Mouse (Mus musculus): ENCODE results near the gene Slc38a7. TPM values are rescaled to one million over a fixed set of nuclear protein-coding genes. Genes with fewer than 3 reads are reported as not detected.

Slc38a7 gene
- polyA plus RNA-seq, 1 experiment = 6.6 TPM

DNA sequence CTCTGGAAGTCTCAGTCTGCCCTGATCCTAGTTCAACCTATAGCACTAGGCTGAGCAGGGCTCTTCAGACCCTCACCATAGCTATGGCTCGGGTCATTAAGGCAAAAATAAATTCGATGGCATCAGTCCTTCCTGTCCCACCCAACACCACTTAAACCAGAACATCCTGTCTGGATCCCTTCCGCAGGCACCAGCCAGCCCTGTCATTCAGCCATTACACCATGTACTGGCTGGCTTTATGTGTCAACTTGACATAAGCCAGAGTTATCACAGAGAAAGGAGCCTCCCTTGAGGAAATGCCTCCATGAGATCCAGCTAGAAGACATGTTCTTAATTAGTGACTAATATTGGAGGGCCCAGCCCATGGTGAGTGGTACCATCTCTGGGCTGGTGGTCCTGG, 30.6 kb downstream of the Slc38a7 start:
- no peak for TF ChIP-seq GATA1 (IDR thresholded peaks at IDR 0.05; ENCODE audit: low read length)

DNA sequence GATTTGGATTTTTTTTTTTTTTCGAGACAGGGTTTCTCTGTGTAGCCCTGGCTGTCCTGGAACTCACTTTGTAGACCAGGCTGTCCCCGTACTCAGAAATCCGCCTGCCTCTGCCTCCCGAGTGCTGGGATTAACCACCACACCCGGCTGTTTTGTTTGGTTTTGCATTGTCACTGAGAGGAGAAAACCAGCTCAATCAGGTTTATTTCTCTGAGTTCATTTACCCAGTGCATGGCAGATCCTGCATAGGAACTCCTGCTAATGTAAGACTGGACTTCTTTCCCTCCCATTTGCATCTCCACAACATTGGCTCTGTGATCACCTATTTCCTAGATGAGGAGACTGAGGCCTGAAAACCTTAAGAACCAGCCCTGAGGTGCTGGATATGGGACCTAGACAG, 31.2 kb downstream of the Slc38a7 start:
- no peak for TF ChIP-seq GATA1 (IDR thresholded peaks at IDR 0.05; ENCODE audit: low read length)

DNA sequence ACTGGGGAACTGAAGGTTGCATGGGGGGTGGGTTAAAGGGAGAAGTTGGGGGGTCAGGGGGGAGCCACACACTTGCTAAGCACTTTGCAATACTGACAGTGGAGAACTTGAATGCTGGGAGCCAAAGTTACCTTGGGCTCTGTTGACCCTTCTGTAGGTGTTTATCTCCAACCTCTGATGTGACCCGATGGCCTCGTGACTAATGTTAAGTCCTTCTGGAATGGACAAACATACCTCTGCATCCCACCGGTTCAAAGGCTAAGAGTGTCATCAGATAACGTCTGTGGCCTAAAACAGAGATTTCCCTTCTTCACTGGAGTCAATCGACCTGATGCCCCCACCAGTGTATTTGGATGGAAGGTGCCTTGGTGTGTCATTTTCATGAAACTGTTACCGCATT, 32.1 kb downstream of the Slc38a7 start:
- no peak for TF ChIP-seq GATA1 (IDR thresholded peaks at IDR 0.05; ENCODE audit: low read length)

DNA sequence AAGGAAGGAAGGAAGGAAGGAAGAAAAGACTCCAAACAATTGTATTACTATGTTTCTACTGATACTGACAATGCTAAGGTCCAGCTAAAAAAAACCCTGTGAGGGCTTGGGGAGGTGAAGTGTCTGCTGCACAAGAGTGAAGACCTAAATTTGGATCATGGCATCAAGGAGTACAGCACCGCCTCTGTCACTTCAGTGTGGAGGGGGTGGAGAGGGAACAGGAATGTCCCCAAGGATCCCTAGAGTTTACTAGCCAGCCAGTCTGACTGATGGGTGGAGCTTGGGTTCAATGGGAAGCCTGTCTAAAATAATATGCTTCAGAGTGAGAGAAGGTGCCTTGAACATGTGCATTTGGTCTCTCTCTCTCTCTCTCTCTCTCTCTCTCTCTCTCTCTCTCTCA, 35.1 kb downstream of the Slc38a7 start:
- no peak for TF ChIP-seq GATA1 (IDR thresholded peaks at IDR 0.05; ENCODE audit: low read length)

GRCm38 (mm10) chr8:95817597-95817996, 35.7 kb downstream of the Slc38a7 start:
- TF ChIP-seq GATA1 (IDR thresholded peaks at IDR 0.05; ENCODE audit: low read length) = no peak

DNA sequence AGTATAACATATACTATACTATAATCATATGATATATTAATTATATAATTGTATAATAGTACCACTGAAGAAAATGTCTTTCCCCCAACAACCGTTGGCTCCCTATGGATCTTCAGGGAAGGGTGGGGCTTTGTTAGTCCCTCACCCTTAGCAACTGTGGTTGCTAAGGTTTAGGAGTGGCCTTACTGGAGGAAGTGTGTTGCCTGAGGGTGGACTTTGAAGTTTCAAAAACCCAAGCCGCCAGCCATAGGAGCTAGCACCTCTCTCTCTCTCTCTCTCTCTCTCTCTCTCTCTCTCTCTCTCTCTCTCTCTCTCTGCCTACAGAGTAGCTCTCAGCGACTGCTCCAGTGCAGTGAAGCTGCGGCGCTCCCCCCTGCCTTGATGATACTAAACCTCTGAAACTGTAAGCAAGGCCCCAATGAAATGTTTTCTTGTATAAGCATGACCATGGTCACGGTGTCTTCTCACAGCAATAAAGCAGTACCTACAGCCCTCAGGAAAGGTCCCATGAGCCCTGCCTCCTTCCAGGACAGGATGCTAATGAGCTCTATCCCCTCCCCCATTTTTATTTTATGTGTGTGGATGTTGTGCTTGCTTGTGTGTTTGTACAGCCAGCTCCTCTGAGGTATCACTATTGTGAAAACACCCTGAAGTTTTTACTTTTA, 37.2 kb downstream of the Slc38a7 start:
- TF ChIP-seq GATA1 (IDR thresholded peaks at IDR 0.05; ENCODE audit: low read length) = no peak

DNA sequence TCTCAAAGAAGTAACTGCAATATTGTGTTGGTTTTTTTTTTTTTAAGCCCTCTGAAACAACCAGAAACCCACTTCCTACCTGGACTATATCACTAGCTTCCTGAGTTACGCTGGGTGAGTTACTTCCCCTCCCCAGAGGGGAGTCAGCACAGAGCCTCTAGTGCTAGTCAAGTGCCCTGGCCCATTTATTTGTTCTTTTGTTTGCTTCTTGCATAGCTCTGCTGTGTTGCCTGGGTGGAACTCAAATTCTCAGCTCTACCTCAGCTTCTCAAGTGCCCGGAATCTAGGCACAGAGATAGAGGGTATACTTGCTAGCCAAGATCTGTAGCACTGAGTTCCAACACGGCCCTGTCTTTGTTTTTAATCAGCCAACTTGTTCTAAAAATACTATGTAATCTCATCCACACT, 43.2 kb downstream of the Slc38a7 start:
- TF ChIP-seq GATA1 (IDR thresholded peaks at IDR 0.05; ENCODE audit: low read length) = no peak

DNA sequence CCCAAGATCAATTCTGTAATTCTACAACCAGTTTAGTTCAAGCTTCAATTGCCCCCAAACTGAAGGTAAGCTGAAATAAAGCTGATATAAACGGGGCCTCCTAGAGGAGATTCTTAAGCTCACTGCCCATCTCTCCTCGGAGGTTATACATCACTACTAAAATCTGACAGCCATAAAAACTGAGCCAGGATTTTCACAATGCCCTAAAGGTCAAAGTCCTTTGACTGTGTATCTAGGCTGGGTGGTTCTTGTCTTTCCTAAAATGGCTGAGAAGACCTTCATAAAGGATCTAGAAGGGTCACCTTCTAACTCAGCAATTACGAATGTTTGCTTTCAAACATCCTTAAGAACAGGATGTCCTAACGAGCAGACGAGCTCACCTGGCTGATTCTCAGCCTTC, 44.2 kb downstream of the Slc38a7 start:
- no peak for TF ChIP-seq GATA1 (IDR thresholded peaks at IDR 0.05; ENCODE audit: low read length)

DNA sequence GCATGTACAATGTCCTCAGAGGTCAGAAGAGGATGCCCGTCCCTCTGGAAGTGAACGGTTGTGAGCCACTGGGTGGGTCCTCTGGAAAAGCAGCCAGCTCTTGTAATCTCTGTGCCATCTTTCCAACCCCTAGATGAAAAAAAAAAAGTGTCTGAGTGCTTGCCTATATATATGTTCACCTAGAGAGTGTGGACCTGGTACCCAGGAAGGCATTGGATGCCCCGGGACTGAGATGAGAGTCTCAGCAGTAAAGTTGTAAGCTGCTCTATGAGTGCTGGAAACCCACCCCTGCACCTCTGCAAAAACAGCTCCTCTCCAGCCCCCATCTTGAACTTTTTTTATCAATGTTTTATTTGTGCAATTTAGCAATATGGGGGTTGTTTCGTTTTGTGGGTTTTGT, 44.7 kb downstream of the Slc38a7 start:
- no peak for TF ChIP-seq GATA1 (IDR thresholded peaks at IDR 0.05; ENCODE audit: low read length)

GRCm38 (mm10) chr8:95807861-95808260, 45.5 kb downstream of the Slc38a7 start:
- no peak for TF ChIP-seq GATA1 (IDR thresholded peaks at IDR 0.05; ENCODE audit: low read length)

DNA sequence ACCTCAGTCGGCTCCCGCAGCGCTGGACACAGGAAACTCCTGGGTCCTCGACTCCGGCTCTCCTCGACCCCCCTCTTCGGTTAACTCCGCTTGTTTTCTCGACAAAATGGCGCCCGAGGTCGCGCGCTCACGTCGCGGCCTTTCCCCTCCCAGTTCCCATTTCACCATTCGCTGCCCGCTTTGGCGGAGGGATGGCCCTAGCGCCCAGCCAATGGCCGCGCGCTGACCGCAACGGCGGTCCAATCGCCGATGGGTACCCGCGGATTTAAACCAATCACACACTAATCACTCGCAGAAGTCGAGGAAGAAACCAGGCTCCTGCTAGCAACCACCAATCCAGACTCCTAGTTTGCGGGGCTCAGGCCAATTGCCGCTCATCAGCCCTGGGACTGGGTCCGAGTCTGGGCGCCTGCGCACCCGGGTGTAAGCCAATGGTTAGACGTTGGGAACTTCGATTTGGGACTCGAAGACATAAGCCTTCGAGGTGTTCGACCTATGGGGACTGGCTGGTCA, 46.0 kb downstream of the Slc38a7 start, which contains the start of gene Cnot1:
Cnot1 (minus strand) TSS at position 134 of the 513 bp plus-strand sequence.
- TF ChIP-seq GATA1 (IDR thresholded peaks at IDR 0.05; ENCODE audit: low read length) = no peak

GRCm38 (mm10) chr8:95806461-95807191, 46.7 kb downstream of the Slc38a7 start:
- no peak for TF ChIP-seq GATA1 (IDR thresholded peaks at IDR 0.05; ENCODE audit: low read length)

DNA sequence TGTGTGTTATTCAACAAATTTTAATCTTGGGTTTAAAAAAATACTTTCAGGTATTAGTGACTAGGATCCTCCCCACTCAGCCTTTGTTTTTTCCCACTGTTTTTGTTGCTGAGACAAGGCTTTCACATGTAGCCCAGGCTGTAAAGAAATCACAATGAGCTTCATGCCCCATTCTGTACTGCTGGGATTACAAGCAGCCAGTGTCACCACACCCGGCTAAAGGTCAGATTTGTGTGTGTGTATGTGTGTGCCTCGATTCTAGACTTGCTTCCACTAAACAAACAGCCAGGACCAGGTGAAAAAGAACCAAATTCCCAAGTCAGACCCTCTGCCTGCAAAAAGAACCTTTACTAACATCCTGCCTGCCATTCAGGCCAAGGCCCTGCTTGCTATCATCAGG, 47.9 kb downstream of the Slc38a7 start:
- TF ChIP-seq GATA1 (IDR thresholded peaks at IDR 0.05; ENCODE audit: low read length) = no peak

GRCm38 (mm10) chr8:95802231-95802630, 51.1 kb downstream of the Slc38a7 start:
- no peak for TF ChIP-seq GATA1 (IDR thresholded peaks at IDR 0.05; ENCODE audit: low read length)

- no peak for TF ChIP-seq GATA1 (IDR thresholded peaks at IDR 0.05; ENCODE audit: low read length)
Measured at GRCm38 (mm10) chr8:95801476-95802064, 51.8 kb downstream of the Slc38a7 start.

- no peak for TF ChIP-seq GATA1 (IDR thresholded peaks at IDR 0.05; ENCODE audit: low read length)
Measured at GRCm38 (mm10) chr8:95800353-95800752, 53.0 kb downstream of the Slc38a7 start.

Data from G1E-ER4 (cell line).